Mouse (Mus musculus): ENCODE data around the gene Mars2.

Mars2 gene

DNA sequence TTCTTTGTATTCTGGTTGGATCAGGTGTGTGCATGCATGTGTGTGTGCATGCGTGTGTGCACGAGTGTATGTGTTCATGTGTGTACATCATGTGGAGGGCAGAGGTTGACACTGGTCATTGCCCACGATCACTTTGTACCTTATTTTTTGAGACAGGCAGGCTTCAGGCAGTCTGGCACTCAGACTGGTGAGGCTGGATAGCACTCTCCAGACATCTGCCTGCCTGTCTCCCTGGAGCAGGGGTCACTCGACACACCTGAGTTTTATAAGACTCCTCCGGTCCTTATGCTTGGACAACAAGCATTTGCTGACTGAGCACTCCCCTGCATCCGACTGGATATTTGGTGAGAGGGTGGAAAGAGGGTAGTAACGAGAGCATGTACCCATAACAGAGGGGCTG is 14.0 kb upstream of the Mars2 start:
- DNase-seq (ENCODE audit: low spot score) = no peak

DNA sequence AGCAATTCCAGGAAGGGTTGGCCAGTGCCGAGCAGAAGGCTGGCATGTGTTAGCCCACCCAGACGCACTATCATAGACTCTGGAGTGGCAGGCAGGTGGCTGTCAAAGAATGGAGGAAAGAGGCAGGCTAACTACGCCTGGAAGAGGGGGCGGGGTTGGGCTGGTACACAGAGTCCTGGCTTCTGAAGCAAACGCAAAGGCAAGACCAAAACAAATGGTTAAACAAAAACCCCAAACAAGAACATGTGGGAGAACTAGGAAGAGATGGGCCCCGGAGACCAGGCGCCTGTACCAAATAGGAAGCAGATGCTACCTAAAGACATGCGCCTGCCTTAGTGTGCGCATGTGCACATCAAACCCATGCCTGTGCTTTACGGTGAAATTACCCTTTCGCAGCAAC is 12.9 kb upstream of the Mars2 start:
- no peak for DNase-seq (ENCODE audit: low spot score)

- no peak for DNase-seq (ENCODE audit: low spot score)
Measured at GRCm38 (mm10) chr1:55225398-55225797, 11.6 kb upstream of the Mars2 start.

DNA sequence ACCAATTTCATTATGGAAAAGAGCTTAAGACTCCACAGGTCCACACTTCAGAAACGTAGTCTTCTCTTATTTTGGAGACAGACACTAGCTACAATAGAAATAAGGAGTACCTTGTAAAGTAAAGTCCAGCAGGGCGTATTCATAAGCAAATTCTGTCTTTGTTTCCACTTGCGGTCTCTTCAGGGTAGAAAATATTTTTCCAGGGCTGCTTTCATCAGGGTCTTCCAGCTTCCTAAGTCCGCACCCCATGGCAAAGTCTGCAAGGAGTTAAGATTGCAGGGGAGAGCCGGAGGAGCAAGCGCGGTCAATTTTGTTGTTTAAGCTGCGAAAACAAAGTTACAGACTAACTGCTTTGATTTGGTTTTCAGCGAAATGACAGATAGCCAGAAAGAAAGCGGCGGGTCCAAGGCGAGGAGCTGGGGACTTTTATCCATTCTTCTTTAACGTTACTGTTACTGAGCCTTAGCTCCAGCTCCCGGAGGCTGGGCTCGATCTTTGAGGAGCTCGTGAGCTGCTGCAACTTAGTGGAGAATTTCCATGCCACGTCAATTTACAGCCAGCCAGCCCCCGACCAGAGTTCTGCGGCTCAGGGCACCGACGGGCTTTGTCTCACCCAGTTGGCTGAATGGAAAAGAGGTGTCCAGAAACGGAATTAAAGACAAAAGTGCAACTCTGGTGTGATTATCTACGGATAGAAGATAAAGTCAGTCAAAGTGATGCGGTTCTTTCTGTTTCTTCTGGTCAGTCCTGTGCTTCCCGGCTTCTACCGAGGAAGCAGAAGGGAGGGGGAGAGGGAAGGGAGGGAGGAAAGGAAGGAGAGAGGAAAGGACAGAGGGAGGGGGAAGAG is 10.7 kb upstream of the Mars2 start, which contains the start of gene Rftn2:
Gene Rftn2 (minus strand): TSS at position 772 of the 847 bp plus-strand sequence.
- DNase-seq (ENCODE audit: low spot score) = no peak

DNA sequence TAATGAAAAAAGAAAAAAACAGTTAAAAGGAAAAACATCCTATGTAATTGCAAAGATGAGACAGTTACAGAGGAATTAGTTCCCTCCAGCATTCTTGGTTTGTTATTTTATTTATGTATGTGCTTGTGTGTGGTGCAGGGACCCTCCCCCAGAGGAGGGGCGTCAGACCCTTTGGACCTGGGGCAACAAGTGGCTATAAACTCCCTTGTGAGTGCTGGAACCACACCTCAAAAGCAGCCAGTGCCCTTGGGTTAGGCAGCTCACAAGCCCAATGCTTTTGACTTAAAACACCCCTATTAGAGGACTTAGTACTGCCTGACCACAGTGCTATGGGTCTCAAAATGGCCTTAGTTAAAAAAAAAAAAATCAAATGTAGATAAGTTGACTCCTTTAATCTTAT is 9.6 kb upstream of the Mars2 start:
- no peak for DNase-seq (ENCODE audit: low spot score)

DNA sequence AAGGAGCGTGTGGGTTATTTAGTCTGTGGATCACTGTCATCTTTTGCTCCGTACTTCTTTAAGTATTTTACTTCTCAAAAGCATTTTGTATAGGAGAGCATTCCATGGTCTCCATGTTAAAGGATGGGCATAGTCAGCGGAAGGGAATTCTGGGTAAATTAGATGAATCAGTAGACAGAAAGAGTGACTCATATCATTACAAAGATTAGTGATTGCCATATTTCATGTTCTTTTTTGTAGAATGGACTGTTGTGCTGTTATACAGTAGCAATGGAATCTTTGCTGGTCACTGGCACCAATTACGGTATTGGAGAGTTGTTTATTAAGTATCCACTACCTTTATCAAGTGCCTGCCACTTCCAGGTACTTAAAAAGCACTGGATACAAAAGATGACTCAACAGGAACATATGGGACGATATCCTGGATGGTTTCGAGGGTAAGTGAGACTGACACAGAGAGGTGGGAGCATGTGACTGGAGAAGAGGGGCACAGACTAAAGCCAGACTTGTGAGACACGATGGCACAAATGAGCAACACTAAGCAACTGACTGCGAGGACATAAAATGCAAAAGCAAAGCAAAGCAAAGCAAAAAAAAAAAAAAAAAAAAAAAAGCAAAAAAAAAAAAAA is 8.6 kb upstream of the Mars2 start:
- no peak for DNase-seq (ENCODE audit: low spot score)

GRCm38 (mm10) chr1:55234910-55235520 is 2.0 kb upstream of the Mars2 start:
- no peak for DNase-seq (ENCODE audit: low spot score)

GRCm38 (mm10) chr1:55236487-55236886 is 490 bp upstream of the Mars2 start:
- DNase-seq (ENCODE audit: low spot score) = no peak

DNA sequence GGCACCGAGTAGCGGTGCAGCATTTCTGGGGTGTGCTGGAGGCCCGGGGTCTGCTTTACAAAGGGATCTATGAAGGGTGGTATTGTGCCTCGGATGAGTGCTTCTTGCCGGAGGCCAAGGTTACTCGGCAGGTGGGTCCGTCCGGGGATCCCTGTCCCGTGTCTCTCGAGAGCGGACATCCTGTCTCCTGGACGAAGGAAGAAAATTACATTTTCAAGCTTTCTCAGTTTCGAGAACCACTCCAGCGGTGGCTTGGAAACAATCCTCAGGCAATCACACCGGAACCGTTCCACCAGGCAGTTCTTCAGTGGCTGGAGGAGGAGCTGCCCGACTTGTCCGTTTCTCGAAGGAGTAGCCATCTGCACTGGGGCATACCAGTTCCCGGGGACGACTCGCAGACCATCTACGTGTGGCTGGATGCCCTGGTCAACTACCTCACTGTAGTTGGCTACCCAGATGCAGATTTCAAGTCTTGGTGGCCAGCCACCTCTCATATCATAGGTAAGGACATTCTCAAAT is 725 bp downstream of the Mars2 start:
- DNase-seq (ENCODE audit: low spot score) = no peak

GRCm38 (mm10) chr1:55238496-55238895 is 1.5 kb downstream of the Mars2 start:
- DNase-seq (ENCODE audit: low spot score) = peak; percentile 7

GRCm38 (mm10) chr1:55239237-55239636 is 2.3 kb downstream of the Mars2 start:
- no peak for DNase-seq (ENCODE audit: low spot score)

DNA sequence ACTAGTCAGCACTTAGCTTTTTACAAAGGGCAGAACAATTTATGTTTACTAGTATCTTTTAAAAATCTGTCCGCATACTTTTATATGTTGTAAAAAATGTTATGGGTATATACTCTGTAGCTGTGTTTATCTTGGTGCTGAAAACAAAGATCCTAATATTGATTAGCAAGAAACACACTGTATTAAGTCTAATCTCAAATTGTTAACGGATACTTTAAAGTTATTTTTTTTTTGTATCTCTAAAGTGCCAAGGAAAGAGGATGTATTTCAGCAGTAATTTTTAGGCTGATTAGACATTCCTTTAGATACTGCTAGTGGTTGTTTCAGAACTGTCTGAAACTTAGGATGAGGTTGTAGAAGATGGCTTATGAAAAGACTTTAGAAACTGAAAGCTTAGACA is 9.4 kb downstream of the Mars2 start:
- DNase-seq (ENCODE audit: low spot score) = no peak

DNA sequence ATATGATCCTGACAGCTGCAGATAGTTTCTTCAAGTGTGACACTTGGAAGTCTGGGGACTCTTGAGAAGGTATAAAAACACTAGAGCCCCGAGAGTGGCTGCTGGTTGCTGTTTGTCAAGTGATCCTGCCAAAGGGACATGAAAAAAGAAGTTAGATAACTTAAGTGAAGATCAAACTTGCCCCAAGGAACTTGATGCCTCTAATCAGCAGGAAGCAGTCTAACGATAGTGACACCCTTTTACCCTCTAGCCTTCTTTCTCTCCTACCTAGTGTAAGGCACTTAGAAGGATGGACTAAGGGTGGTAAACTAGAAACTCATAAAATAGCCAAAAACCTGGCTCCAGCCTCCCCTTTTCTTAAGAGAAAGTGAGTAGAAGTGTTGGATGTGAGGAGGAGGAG is 27.4 kb downstream of the Mars2 start:
- DNase-seq (ENCODE audit: low spot score) = no peak

- DNase-seq (ENCODE audit: low spot score) = no peak
Measured at GRCm38 (mm10) chr1:55265447-55265846, 28.5 kb downstream of the Mars2 start.

DNA sequence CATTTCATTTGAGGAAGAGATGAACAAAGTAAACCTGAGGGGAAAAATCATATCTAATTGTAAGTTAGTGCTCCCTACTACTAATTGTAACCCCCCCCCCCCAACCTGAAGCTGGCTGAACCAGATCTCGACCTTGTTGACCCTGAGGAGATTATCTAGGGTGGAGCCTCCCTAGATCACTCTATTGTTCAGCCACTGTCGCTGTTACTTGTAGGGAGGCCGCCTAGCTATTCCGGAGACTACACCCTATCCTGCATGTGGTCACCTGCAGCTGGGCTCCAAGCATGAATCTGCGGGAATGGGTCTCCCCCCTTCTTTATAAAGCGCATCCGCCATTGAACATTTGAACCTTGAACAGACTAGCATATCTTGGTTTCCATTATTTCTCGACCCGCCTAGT is 42.1 kb downstream of the Mars2 start:
- no peak for DNase-seq (ENCODE audit: low spot score)
